Mouse (Mus musculus): ENCODE measurements at regions not wholly inside any gene's neighbourhood (a gene's known extent, or its start where the extent isn't known, plus 50 kb on each side); places are given as distances from the start of the nearest gene placed in this dataset.
A peak's percentile ranks its signal among the peaks of the same experiment; 100 is the strongest.

DNA sequence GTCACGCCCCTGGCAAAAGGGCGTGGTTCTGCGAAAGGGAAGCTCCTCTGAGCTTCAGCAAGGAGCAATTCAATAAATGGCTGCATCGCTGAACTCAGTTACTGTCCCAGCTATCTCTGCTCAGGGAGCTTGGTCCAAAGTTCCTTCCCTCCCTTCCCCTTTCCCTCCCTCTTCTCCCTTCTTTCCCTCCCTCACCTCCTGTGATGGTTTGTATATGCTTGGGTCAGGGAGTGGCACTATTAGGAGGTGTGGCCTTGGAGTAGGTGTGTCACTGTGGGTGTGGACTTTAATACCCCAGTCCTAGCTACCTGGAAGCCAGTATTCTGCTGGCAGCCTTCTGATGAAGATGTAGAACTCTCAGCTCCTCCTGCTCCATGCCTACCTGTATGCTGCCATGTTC, 120.5 kb downstream of the Erv3 start:
- DNase-seq (ENCODE audit: low spot score in 2 of 2): no peak

DNA sequence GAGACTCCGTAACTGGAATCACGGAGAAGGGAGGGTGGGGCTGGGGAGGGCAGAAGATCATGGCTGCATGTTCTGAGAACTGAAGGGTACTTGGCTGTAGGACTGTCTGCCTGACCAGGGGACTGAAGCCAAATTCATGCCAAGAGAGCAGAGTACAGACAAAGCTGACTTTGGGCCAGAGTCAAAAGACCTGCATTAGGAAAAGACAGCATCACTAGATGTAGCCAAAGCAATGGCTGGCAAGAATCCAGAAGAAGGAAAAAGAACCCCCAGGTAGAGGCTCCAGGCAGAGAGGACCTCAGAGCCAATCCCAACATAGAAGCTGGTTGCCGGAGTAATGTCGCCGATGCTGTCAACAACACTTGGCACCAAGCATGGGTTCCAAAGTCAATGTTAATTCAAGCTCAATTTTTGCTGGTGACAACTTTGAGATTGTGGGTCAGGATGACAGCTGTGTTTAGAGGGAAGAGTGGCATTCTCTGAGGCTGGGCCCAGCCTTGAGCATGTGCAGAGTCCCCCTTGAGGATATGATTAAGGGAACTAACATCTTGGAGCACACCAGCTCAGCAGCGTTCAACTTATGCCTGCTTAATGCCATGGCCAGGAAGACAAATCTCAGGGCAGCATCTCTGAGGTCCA, 124.7 kb downstream of the Erv3 start:
- no peak for DNase-seq (ENCODE audit: low spot score in 2 of 2)

DNA sequence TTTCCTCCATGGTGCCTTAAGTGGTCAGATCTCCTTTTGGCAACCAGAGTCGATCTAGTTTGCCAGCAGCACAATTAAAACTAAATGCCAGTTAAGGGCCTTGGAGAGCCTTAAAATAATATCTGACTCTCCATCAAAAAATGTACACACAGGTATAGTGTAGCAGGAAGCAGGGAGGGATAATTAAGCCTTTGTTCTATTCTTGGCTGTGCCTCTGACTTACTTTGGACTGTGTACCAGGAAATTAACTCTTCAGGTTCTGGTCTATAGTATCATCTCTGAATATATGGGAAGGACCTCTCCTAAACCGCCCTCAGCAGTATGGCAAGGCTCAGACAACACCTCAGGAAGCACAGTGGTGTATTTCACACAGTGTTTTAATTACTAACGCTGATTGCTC, 133.0 kb downstream of the Erv3 start:
- no peak for DNase-seq (ENCODE audit: low spot score in 2 of 2)

DNA sequence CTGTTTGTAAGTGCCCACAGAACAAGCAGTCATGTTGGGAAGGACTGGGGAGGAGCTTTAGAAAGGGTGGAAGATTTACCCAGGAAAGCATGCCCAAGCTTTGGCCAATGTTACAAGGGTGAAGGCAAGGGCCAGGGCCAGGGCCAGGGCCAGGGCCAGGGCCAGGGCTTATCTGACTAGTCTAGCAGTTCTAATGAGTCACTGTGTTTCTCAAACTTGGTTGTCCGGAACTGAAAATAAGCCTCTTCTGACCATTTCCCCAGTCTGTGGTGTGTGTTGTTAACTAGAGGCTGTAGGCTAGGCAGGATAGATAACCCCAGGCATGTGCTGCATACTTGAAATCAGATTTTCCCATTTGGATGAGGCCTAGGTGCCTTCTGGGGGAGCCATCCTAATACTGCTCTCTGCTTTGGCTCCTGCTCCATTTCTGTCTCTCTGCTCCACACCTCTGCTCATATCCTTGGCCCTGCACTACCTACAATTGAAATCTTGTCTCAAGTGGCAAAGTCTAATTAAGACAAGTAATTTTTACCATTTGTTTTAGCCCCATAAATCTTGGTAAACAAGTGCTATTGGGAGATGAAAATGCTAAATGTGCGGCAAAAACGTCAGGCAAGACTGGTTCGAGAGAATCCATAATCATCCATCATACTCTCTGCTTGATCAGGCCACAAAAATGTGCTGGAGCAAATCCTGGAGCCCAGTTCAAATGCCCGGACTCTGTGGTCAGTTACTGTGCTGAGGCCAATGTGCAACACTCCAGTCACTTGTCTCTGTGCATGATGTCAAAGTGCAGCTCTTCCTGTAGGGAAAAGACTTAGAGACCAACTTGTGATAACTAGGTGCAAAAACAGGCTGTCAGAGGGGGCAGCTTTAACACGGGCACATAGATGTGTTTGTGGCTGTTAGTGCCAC, 137.7 kb downstream of the Erv3 start:
- no peak for DNase-seq (ENCODE audit: low spot score in 2 of 2)

DNA sequence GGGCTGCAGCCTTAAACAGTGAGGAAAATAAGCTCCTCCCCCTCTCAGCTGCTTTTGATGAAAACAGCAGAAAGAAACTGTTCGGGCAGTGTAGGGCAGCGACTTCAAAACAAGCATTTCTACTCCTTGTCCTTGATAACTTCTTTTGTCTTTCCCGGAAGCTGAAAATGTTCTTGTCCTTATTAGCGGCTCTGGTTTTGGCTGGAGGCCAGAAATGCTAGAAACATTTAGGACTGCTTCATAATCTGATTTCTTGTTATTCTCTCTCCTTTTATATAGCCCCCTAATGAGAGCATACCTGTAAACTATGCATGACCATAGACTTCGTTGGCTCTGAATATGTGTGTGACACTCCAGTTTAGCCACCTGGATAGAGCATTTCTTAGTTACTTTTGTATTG, 142.0 kb downstream of the Erv3 start:
- DNase-seq (ENCODE audit: low spot score in 2 of 2): no peak

DNA sequence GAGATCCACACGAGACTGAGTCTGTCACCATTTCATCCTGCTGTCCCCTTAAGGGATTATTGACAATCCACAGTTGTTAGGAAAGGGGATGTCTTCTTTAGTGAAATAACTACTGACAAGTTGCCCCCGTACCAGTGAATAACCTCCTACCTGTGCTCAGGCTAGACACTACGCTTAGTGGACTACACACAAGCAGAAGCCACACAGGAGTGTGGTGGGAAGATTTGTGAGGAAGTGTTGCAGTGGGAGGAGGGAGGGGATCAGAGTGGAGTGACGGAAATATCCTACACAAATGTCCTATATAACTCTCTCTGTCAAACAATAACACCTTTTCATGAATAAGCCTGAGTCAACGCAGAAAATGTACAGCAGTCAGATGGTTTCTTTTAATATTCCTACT, 142.7 kb downstream of the Erv3 start:
- no peak for DNase-seq (ENCODE audit: low spot score in 2 of 2)

DNA sequence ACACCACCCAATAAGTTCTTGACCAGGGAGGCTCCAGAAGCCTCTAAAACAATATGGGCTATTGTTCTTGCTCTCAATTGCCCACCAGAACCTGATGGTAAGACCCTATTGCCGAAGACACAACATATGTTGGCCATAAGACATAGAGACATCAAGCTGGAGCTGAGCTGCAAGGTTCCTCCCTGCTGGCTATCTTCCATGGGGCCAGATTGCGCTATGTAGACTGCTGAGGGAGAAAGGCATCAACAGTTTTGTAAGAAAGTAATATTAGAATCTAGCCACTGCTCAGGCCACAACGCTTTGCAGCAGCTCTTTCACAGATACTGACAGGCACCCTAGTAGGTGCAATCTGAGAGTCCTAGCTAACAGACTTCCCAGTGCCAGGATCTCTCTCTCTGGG, 144.2 kb downstream of the Erv3 start:
- no peak for DNase-seq (ENCODE audit: low spot score in 2 of 2)

DNA sequence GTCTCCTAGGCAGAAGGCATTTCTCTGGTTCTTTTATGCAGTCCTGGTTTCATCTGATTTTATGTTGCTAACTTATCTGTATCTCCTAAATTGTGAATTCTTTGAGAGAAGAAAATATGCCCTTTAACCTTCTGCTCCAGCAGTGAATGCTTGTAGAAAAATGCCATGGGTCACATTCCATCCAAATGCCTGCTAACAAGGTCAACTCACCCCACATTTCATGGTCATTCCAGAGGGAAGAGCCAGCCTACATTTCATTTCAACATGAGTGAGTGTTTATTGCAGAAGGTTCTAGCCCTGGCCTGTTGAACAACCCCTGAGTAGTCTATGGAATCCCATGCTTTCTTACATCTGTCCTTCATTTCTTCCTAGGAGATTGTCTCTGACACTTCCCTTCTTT, 147.7 kb downstream of the Erv3 start:
- DNase-seq (ENCODE audit: low spot score in 2 of 2): no peak

DNA sequence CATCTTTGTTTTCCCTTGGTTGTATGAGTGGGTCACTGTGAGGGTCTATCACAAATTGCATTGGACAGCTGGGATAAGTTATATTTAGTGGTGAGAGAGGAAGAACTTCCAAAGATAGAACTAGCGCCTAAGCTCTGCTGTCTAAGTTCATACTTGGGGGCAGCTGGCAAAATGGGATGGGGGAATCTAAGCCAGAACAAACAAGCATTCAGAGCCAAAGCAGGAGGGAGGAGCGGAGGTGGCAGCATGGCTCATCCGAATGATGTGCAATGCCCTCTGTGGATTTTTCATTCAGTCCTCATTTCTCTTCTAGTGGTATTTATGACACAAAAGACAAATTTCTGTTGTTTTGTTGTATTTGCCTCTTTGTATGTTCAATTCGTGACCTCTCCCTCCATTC, 144.5 kb upstream of the Adra1d start:
- DNase-seq (ENCODE audit: low spot score in 2 of 2): no peak

DNA sequence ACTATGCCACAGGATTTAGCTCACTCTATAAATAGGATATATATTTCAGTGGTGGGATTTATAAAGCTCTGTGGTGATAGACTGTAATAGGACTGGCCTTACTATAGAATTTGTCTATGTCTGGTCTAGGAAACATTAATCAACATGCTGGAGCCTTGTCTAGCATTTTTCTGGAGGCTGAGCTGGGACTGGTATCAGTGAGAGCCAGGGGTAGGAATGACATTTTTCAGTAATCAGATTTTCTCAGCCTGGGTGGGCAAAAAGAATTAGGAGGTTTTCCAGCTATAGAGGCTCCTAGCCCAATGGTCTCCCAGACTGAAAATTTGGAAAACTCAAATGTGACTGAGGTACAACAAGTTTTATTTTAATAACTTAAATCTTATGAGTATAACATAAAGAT, 142.3 kb upstream of the Adra1d start:
- DNase-seq (ENCODE audit: low spot score in 2 of 2): no peak

DNA sequence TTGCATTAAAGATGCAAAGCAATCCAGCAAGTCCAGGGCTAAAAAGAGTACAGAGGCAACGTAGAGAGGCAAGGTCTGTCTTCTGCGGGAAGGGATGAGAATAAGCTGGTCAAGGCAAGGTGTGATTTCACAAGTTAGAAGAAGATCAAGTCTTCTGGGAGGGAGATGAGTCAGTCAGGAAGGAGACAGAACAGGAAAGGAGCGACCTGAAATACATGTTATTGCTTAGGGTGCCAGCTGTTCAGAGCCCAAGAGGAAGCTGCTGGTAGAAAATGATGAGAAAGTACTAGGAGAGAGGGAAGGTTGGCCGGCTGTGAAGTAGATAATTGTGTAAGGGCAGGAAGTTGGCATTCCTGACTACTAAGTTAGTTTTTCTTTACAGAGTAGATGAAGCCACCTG, 140.1 kb upstream of the Adra1d start:
- no peak for DNase-seq (ENCODE audit: low spot score in 2 of 2)

DNA sequence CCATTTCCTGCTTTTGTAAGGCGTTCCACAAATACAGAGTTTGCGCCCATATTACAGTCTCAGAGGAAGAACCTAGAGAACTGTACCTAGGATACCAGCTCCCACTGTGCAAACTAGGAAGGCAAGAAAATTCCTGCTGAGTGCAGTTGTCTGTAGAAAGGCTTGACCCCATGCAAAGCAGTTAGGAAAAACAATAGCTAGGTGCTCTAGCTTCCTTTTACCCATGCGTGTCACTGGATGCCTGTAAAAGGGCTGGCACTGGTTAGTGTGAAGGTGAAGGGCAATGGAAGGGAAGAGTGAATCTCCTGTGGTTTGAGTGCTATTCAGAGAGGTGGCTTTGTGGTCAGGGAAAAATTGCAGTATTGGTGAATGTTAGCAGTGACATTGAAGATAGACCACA, 137.7 kb upstream of the Adra1d start:
- DNase-seq (ENCODE audit: low spot score in 2 of 2): no peak

DNA sequence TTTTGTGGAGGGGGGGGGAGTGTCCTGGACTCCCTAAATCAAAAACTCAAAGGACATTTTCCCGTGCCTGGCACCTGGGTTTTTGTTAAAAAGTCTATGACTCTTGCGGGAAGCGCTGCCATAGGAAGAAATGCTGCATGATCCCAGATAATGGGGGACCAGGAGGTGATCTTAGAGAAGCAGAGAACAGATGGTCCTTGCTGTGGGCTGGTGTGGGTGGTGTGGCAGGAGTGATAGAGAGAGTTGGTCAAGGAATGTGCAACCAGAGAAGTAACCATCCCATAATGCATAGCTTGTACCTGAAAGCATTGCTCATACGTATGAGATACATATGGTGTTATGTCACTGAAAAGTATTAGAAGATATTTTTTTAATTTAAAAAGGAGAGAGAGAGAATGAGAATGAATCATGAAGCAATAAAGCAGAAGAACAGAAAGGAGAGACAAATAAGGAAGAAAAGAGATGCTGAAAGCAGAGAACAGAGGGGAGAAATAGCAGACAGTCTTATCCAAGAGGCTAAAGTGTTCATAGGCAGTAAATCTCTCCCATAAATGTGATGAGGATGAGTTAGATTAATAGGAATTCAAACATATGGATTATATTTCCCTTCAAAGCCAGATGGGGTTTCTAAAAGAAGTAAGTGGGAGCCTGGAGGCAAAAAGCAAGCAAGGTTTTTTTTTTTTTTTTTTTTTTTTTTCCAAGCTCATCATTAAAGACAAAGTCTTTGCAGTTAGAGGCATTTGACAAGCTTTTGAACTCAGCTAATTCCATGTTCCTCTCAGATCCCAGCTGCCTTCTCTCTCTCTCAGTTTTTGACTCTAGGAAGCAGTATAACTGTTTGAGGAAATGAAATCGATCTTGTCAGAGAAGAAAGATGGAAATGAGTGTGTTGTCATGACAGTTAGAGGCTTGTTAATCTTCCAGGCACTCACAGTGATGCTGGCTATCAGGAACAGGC, 136.2 kb upstream of the Adra1d start:
- DNase-seq (ENCODE audit: low spot score in 2 of 2): no peak

DNA sequence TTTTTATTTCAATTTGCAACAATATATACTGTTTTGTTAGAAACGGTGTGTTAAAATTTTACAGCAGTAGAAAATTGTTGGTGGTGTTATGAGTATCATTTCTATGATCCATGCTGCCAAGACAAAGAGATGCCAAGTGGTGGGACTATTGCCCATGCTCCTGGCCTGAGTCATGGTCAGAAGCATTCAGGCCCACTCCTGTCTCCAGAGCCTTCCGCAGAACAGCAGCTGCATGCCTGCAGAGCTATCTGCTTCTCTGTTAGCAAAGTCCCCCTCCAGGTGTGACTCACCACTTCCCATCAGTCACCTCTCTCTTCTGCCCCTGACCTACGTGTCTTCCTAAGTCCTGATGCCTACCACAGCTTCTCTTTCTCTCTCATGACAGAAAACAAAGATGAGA, 134.2 kb upstream of the Adra1d start:
- no peak for DNase-seq (ENCODE audit: low spot score in 2 of 2)

DNA sequence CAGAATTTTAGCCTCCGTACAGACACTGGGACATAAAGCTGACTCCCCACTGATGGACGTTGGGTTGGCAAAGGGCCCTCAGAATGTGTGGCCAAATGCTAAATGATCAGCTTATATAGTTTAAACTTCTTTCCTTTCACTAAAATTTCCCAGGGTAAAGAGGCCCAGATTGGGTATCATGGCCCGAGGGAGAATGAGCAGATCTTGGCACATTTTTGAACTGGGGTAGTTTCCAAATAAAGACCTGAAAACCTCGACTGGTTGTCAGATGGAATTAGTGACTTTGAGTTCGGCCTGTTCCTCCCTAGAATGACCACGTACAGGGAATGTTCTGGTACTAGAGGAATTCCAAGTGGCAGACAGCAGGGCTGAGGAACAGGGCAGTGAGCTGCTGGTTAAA, 127.9 kb upstream of the Adra1d start:
- DNase-seq (ENCODE audit: low spot score in 2 of 2): no peak

DNA sequence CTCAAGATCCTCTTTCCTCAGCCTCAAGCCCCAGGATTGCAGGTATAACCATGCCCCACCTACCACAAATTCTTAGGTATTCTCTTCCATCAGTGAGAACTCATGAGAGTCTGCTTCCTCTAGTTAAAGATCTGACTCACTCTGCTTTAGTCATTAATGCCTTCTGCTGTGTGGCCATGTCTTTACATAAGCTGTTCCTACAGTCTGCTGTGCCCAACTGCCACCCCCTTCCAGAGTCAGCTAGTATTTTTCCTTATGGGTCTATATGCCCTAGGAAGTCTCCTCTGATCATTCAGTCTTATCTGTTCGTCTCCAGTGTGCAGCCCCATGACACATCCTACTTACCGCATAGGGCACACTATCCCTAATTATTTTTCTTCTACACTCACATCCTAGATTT, 126.2 kb upstream of the Adra1d start:
- DNase-seq (ENCODE audit: low spot score in 2 of 2): peak in 1 of 2 experiments; percentile 72

DNA sequence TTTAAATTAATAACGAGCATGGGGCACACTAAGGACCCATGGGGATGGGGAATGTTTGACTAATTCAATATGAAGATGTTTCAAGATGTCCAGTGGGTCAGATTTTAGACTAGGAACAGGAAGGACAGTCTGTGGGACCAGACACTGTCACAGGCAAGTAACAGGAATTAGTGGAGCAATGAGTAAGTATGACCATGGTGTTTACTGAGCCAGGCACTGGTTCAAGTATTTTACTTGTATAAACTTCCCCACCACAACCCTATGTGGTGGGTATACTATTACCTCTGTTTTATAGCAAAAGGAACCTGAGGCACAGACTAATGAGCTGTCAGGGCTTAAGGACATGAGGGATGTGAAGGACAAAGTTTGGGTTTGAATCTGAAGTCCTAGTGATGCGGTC, 125.4 kb upstream of the Adra1d start:
- DNase-seq (ENCODE audit: low spot score in 2 of 2): no peak

DNA sequence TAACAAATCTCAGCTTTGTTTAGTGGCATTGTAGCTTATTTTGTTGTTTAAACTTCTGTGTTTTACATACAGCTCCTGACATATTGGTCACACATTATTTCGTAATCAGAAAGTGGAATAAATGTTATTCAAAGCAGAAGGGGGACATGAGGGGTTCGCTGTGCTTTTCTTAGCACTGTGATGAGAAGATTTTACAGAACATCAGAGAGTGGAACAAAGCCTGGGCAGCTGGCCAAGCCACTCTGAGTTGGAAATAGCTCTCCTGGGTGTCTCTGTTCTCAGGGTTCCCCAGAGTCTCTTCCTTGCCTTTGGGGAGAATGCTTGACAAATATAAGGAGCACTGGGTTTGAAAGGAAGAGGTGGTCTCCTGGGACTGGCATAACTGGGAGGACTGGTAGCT, 124.7 kb upstream of the Adra1d start:
- DNase-seq (ENCODE audit: low spot score in 2 of 2): peak in 1 of 2 experiments; percentile 77

DNA sequence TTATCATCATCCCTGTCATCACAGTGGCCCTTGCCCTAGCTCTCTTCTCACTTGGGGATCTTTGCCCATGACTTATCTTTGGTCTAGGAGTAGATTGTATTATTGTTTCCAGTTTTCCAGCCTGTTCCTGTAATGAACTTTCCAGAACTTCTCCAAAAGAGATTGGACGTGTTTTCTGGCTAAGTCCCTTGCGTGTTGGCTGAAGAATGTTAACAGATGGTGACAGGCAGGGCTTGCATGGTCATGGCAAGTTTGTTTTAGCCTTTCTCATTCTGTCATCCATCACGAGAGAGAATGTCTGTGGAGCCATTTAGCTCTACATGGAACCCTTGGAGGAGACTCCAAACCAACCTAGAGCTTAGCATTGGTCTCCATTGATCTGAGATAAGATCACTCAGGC, 123.2 kb upstream of the Adra1d start:
- no peak for DNase-seq (ENCODE audit: low spot score in 2 of 2)

DNA sequence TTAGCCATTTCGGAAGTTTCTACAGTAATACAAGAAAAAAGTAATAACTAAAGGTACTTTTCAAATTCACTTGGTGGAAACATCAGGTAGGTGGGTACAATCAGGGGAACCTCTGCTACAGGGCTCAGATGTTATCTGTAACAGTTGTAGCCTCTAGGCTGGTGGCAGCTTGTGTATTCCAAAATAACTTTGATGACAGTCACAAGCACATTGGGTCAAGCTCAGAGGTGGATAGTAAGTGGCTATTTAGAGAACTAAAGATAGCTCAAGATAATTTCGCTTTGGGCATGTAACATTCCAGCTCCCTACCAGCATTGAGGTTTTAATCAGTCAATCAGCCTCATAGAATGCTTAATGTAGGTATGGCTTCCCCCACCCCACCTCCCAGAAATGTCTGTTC, 121.7 kb upstream of the Adra1d start:
- no peak for DNase-seq (ENCODE audit: low spot score in 2 of 2)

DNA sequence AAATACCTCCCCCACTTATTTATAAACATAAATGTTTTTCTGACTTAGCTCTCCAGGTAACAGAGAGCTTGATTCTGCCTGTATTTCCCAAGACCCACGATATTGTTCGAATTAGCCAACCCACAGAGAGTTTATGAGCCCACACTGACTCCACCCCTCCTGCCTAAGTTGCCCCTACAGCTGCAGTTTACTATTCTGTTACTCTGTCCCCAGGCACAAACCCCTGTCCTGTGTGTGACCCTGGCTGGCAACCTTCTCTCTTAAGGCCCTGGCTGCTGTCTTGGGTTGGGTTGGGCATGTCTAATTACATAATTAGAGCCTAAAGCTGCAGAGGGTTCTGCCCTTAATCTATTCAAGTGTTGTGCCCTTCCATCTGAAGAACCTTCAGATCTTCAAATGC, 116.4 kb upstream of the Adra1d start:
- DNase-seq (ENCODE audit: low spot score in 2 of 2): no peak

DNA sequence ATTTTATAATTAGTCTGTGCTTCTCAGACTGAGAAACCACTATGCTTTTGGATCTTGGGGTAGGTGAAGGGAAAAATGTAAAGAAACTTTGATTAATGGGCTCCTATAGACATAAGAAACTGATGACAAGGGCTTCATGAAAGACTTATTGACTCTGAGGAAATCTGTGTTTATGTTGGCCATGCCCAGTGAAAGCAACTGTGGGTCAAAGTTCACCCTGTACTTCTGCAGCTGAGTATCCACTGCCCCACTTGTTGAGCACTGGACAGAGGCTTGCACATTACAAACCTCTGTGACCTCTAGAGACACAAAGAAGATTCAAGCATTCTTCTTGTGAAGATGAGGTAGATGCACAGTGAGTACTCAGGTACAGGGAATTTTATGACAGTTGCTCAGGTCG, 114.7 kb upstream of the Adra1d start:
- no peak for DNase-seq (ENCODE audit: low spot score in 2 of 2)

Data from left cerebral cortex, adult 8-10 months (tissue).